Mouse (Mus musculus) embryonic fibroblast, embryonic 13.5 days (primary cell): ENCODE data around the gene Maff.

Experiments
- CTCF ChIP-seq: IDR thresholded peaks from 2 replicates; pipeline ENCODE4 v1.5.1; 2011; ENCODE audit warnings: mild to moderate bottlenecking, control low read depth, low read length, moderate library complexity, borderline replicate concordance; ENCODE audit not compliant: insufficient read depth
- POLR2A ChIP-seq: IDR thresholded peaks from 2 replicates; pipeline ENCODE4 v1.6.1; 2011; ENCODE audit warnings: low read depth, mild to moderate bottlenecking, control low read depth, low read length, moderate library complexity

DNA sequence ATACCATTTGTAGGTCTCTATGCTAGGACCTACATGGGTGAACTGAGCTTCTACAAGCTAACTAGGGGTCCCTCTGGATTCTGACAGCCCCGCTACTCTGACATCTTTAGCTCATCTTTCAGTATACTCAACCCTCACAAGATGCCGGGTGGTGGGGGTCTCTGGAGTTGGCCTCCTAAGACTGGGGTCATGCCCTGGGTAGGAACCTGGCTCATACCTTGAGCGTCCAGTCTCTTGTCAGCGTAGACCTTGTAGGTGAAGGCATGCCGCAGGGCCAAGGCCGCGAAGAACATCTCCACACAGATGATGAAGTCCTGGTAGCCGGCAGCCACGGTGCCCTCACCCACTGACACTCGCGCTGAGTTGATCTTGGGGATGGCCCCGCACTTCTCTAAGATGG is 18.6 kb downstream of the Maff start:
- TF ChIP-seq CTCF, result no peak
- TF ChIP-seq POLR2A, result no peak
